Mouse (Mus musculus) kidney, embryonic 14.5 days (tissue): ENCODE measurements around the gene Xpc. TPM values are rescaled to one million over a fixed set of nuclear protein-coding genes. Genes with fewer than 3 reads are reported as not detected.

ENCODE experiments used
- ATAC-seq: fragments of 200-750 bp; cut with Nextera tagmentation; 2 replicates; pipeline ENCODE4 v1.8.0; 2017; ENCODE audit warnings: moderate number of reproducible peaks, mild to moderate bottlenecking, moderate TSS enrichment, moderate library complexity; ENCODE audit not compliant: low FRiP score, low TSS enrichment
- H3K27ac ChIP-seq: fragments of 300-500 bp; sonication (generic); 2 replicates; pipeline ENCODE4 v1.5.1; 2014; ENCODE audit warnings: low read depth, mild to moderate bottlenecking, low read length, moderate library complexity, mixed read lengths
- H3K27me3 ChIP-seq: fragments of 300-500 bp; sonication (generic); 2 replicates; pipeline ENCODE4 v1.6.1; 2014; ENCODE audit warnings: mild to moderate bottlenecking, low read length; ENCODE audit not compliant: control insufficient read depth, insufficient read depth
- H3K36me3 ChIP-seq: fragments of 300-500 bp; sonication (generic); 2 replicates; pipeline ENCODE4 v1.6.1; 2014; ENCODE audit warnings: low read length, mixed read lengths; ENCODE audit not compliant: control insufficient read depth, insufficient read depth
- H3K4me1 ChIP-seq: fragments of 300-500 bp; sonication (generic); 2 replicates; pipeline ENCODE4 v1.6.1; 2014; ENCODE audit warnings: low read length, mixed read lengths; ENCODE audit not compliant: control insufficient read depth, insufficient read depth
- H3K4me2 ChIP-seq: fragments of 300-500 bp; sonication (generic); replicated peaks from 2 replicates; pipeline ENCODE4 v1.6.1; 2014; ENCODE audit warnings: low read depth, mild to moderate bottlenecking, low read length
- H3K4me3 ChIP-seq: fragments of 300-500 bp; sonication (generic); 2 replicates; pipeline ENCODE4 v1.5.1; 2014; ENCODE audit warnings: mild to moderate bottlenecking, low read length
- H3K9ac ChIP-seq: fragments of 300-500 bp; sonication (generic); 2 replicates; pipeline ENCODE4 v1.6.1; 2014; ENCODE audit warnings: low read depth, mild to moderate bottlenecking, low read length, moderate library complexity
- H3K9me3 ChIP-seq: fragments of 300-500 bp; sonication (generic); 2 replicates; pipeline ENCODE4 v1.6.1; 2016; ENCODE audit warnings: low read length; ENCODE audit not compliant: control insufficient read depth
- WGBS: fragments of 180-500 bp; shearing (Covaris S2); extraction: QIAGEN DNeasy Blood & Tissue Kit; methylation state at CpG from one replicate; pipeline ENCODE4 v1.1.7; 2014; 5-methylcytosine and 5-hydroxymethylcytosine counted together
- polyA plus RNA-seq: library from polyadenylated mRNA; unstranded; fragments of >200 nt; fragmentation: Nextera tagmentation; extraction: Ambion mirVana; gene quantifications from 2 replicates; pipeline ENCODE4 v1.2.1, GENCODE M21; 2014

Gene Xpc
- polyA plus RNA-seq, 1 experiment from 2014 or later: 25.4 TPM

DNA sequence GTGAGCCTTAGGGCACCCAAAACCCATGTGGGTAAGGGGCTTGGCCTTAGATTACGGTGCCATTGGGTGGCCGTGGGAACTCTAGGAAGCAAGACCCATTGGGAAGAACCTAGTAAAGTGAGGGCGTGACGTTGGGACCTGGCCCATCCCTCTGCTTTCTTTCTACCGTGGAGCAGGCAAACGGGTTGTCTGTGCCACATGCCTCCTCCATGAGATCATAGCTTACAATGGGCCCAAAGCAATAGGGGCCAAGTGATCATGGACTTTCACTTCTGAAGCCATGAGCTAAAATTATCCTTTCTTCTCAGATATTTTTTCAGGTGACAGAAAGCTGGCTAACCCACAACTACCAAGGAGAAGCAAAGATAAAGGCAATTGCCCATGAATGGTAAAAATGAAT is 15.6 kb upstream of the Xpc start:
- no peak for ATAC-seq
- Histone ChIP-seq H3K4me2 (no peak overlapping the region), H3K36me3 (peaks cover 4% of the 10 kb centered on the region; the same call in 1 of the 2 replicates), H3K27ac (no peak overlapping the region), H3K4me1 (peaks cover 15% of the 10 kb centered on the region), H3K9me3 (no peaks in the 10 kb centered on the region), H3K27me3 (no peaks in the 10 kb centered on the region), H3K9ac (no peak overlapping the region), H3K4me3 (no peak overlapping the region)
- 84% methylated on average over 6 of the region's 6 CpGs for WGBS

DNA sequence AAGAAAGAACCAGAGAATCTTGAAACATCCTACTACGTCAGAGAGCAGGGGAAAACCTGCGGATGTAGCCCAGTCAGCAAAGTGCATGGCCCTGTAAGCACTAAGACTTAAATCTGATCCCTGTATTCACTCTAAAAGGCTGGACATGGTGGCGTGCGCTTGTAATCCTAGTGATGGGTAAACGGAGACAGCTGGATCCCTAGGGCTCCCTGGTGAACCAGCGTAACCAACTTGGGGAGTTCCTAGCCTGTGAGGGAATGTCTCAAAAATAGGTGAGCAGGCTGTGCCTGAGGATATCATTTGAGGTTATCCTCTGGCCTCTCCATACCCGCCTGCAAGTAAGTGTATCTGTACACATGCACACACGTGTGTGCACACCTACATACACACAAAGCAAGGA is 15.0 kb upstream of the Xpc start:
- H3K9ac ChIP-seq: no peak overlapping the region
- H3K27me3 ChIP-seq: no peaks in the 10 kb centered on the region
- no peak overlapping the region for H3K27ac ChIP-seq
- H3K9me3 ChIP-seq: no peaks in the 10 kb centered on the region
- no peak for ATAC-seq
- H3K4me2 ChIP-seq: no peak overlapping the region
- peaks cover 4% of the 10 kb centered on the region; the same call in 1 of the 2 replicates for H3K36me3 ChIP-seq
- 88% methylated on average over 8 of the region's 8 CpGs for WGBS
- no peak overlapping the region for H3K4me3 ChIP-seq
- H3K4me1 ChIP-seq: peaks cover 15% of the 10 kb centered on the region

- H3K4me3 ChIP-seq: no peak overlapping the region
- H3K27me3 ChIP-seq: no peaks in the 10 kb centered on the region
- H3K4me1 ChIP-seq: peaks cover 8% of the 10 kb centered on the region
- H3K9me3 ChIP-seq: no peaks in the 10 kb centered on the region
- 76% methylated on average over 7 of the region's 7 CpGs for WGBS
- no peak overlapping the region for H3K27ac ChIP-seq
- peaks cover 16% of the 10 kb centered on the region for H3K36me3 ChIP-seq
- no peak overlapping the region for H3K4me2 ChIP-seq
- no peak overlapping the region for H3K9ac ChIP-seq
- ATAC-seq: no peak
Observed at GRCm38 (mm10) chr6:91528265-91528664, 12.6 kb upstream of the Xpc start.

- 0 out of 2 replicates have a peak, but pooled peaks have one; percentile 33 for ATAC-seq
Observed at GRCm38 (mm10) chr6:91527227-91527860, 11.7 kb upstream of the Xpc start.

GRCm38 (mm10) chr6:91525544-91525943 is 9.9 kb upstream of the Xpc start:
- WGBS: 86% methylated on average over 4 of the region's 4 CpGs
- Histone ChIP-seq H3K4me2 (no peak overlapping the region), H3K9me3 (no peaks in the 10 kb centered on the region), H3K27me3 (no peaks in the 10 kb centered on the region), H3K4me3 (no peak overlapping the region), H3K36me3 (peaks cover 44% of the 10 kb centered on the region), H3K27ac (no peak overlapping the region), H3K4me1 (no peaks in the 10 kb centered on the region), H3K9ac (no peak overlapping the region)
- no peak for ATAC-seq

More at GRCm38 (mm10) chr6:91527227-91527860, 11.7 kb upstream of the Xpc start:
- H3K4me2 ChIP-seq: no peak overlapping the region
- H3K9ac ChIP-seq: no peak overlapping the region
- no peak overlapping the region for H3K27ac ChIP-seq
- H3K4me3 ChIP-seq: no peak overlapping the region
- peaks cover 26% of the 10 kb centered on the region for H3K36me3 ChIP-seq
- no peaks in the 10 kb centered on the region for H3K9me3 ChIP-seq
- peaks cover 3% of the 10 kb centered on the region; the same call in 1 of the 2 replicates for H3K4me1 ChIP-seq
- WGBS: 46% methylated on average over 5 of the region's 5 CpGs
- H3K27me3 ChIP-seq: no peaks in the 10 kb centered on the region

- ATAC-seq: no peak
- H3K27ac ChIP-seq: no peak overlapping the region
- no peaks in the 10 kb centered on the region for H3K4me1 ChIP-seq
- no peak overlapping the region for H3K4me3 ChIP-seq
- no peak overlapping the region for H3K4me2 ChIP-seq
- no peaks in the 10 kb centered on the region for H3K9me3 ChIP-seq
- WGBS: 94% methylated on average over 5 of the region's 5 CpGs
- no peak overlapping the region for H3K9ac ChIP-seq
- no peaks in the 10 kb centered on the region for H3K27me3 ChIP-seq
- H3K36me3 ChIP-seq: peaks cover 67% of the 10 kb centered on the region
Observed at GRCm38 (mm10) chr6:91522816-91523215, 7.1 kb upstream of the Xpc start.

DNA sequence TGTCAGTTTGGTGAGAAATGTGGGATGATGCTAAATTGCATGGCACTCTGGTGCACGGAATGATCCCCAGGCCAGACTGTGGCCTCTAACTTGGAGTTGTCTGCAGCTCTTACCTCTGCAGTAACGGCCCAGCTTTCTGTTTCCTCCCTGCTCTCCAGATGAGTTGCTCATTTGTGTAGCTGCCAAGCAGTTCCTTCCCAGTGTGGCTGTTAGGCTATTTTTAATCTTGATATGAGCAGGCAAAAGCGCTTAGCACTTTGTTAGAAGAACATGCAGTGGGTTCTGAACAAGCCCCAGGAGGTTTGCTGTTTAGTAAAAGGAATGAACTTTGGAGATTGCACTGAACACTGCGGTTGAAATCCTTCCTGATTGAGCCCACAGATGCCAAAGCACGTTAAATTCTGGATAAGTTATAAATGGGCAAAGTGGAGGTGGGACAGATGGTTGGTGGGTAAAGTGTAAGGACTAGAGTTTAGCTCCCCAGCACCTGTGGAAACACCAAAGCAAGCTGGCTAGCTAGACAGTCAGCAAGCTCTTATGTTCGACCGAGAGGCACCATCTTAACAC is 2.8 kb upstream of the Xpc start:
- H3K9ac ChIP-seq: no peak overlapping the region
- WGBS: 92% methylated on average over 7 of the region's 7 CpGs
- H3K4me3 ChIP-seq: no peak overlapping the region
- H3K4me1 ChIP-seq: peaks cover 18% of the 10 kb centered on the region
- H3K4me2 ChIP-seq: no peak overlapping the region
- ATAC-seq: no peak
- no peak overlapping the region for H3K27ac ChIP-seq
- H3K27me3 ChIP-seq: no peaks in the 10 kb centered on the region
- peaks cover 60% of the 10 kb centered on the region for H3K36me3 ChIP-seq
- H3K9me3 ChIP-seq: no peaks in the 10 kb centered on the region

- H3K4me3 ChIP-seq: peak overlapping the region; percentile 94
- peak overlapping the region; percentile 52 for H3K4me2 ChIP-seq
- H3K27ac ChIP-seq: peak overlapping the region; percentile 57
- H3K9ac ChIP-seq: peak overlapping the region; percentile 91
- ATAC-seq: no peak
- H3K36me3 ChIP-seq: peaks cover 30% of the 10 kb centered on the region
- peaks cover 18% of the 10 kb centered on the region for H3K4me1 ChIP-seq
- H3K27me3 ChIP-seq: no peaks in the 10 kb centered on the region
- WGBS: 19% methylated on average over 10 of the region's 10 CpGs
- no peaks in the 10 kb centered on the region for H3K9me3 ChIP-seq
Observed at GRCm38 (mm10) chr6:91514737-91515362, 838 bp downstream of the Xpc start.

GRCm38 (mm10) chr6:91514135-91514534 is 1.6 kb downstream of the Xpc start:
- Histone ChIP-seq H3K27ac (no peak overlapping the region), H3K36me3 (peaks cover 26% of the 10 kb centered on the region), H3K27me3 (no peaks in the 10 kb centered on the region), H3K9ac (no peak overlapping the region), H3K4me3 (no peak overlapping the region; the same call in 1 of the 2 replicates), H3K4me1 (peaks cover 18% of the 10 kb centered on the region), H3K9me3 (no peaks in the 10 kb centered on the region), H3K4me2 (peak overlapping the region; percentile 52)
- no peak for ATAC-seq
